Mouse (Mus musculus): ENCODE results near the gene Ppp1r9b. TPM values are rescaled to one million over a fixed set of nuclear protein-coding genes. Genes with fewer than 3 reads are reported as not detected.
"Not testable (repeated sequence)": the region's sequence is repeated elsewhere in the genome, so short reads cannot be mapped to it uniquely, and the experiment has no call there.

The Ppp1r9b gene
- polyA plus RNA-seq, 1 experiment from 2014 or later, result 19.4 TPM

DNA sequence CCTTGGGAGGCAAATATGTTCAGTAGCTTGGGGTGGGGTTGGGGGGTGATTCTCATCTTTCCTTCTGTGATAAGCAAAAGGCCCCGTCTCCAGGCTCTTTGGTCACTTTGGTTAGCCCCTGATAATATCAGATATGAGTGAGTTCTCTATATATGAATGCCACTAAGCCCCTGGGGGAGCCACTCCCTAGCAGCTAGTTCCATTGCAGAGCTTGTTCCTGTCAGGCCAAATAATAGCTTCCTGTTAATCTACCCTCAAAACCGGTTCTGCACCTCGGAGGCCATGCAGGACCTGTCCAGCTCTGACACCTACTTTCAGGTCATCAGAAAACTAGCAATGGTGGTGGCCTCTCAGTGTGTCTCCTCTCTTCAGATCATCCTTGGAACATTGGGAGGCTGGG lies 16.6 kb downstream of the Ppp1r9b start:
- Histone ChIP-seq H3K4me3 (ENCODE audit: low read depth, low read length) (no peak overlapping the region), H3K9me3 (replicated peaks; ENCODE audit: control insufficient read depth, low read length, poor library complexity, severe bottlenecking) (no peaks in the 10 kb centered on the region), H3K4me1 (ENCODE audit: control insufficient read depth, insufficient read depth, low read length) (peaks cover 46% of the 10 kb centered on the region), H3K27ac (ENCODE audit: low read length) (peak overlapping the region; percentile 83), H3K4me2 (ENCODE audit: low read length) (peak overlapping the region; percentile 90), H3K9ac (ENCODE audit: low read depth, low read length) (no peak overlapping the region; the same call in 1 of the 2 replicates), H3K36me3 (ENCODE audit: control insufficient read depth, insufficient read depth, low read length) (peaks cover 21% of the 10 kb centered on the region), H3K27me3 (ENCODE audit: control insufficient read depth, insufficient read depth, low read depth, low read length) (no peaks in the 10 kb centered on the region)
- 86% methylated on average over 3 of the region's 3 CpGs for WGBS
- no peak for ATAC-seq

- WGBS, result 27% methylated on average over 15 of the region's 15 CpGs
These were observed 18.1 kb downstream of the Ppp1r9b start for GRCm38 (mm10) chr11:95008661-95009628.

DNA sequence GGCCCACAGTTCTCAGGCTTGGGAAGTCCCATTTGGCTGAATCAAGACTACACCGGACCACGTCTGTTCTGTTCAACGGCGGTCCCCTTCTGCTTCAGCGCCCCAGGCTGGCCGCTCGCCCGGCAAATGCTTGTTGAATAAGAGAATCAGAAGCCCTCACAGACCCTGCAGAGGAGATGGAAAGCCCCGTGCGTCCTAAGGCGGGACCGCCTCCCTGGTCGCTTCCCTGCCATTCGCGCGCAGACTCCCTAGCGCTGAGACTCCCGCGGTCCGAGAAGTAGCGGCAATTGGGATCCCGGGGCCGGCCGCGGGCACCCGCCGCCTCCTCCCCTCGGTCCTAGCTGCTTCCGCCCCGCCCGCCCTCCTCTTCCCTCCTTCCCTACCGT lies 18.8 kb downstream of the Ppp1r9b start, which contains the start of gene Samd14:
Samd14 (plus strand) TSS at position 251 of the 386 bp plus-strand sequence.
- H3K4me2 ChIP-seq (ENCODE audit: low read length), result peak within 1 kb of the TSS; percentile 97
- 1% methylated on average over 22 of the region's 32 CpGs for WGBS
- no peaks in the 10 kb centered on the region for H3K9me3 ChIP-seq (replicated peaks; ENCODE audit: control insufficient read depth, low read length, poor library complexity, severe bottlenecking)
- peak within 1 kb of the TSS; percentile 81 for H3K4me3 ChIP-seq (ENCODE audit: low read depth, low read length)
- peaks cover 62% of the 10 kb centered on the region for H3K4me1 ChIP-seq (ENCODE audit: control insufficient read depth, insufficient read depth, low read length)
- H3K36me3 ChIP-seq (ENCODE audit: control insufficient read depth, insufficient read depth, low read length), result peaks cover 17% of the 10 kb centered on the region
- peak within 1 kb of the TSS; percentile 94 for H3K27ac ChIP-seq (ENCODE audit: low read length)
- no peaks in the 10 kb centered on the region for H3K27me3 ChIP-seq (ENCODE audit: control insufficient read depth, insufficient read depth, low read depth, low read length)
- peak within 1 kb of the TSS; percentile 99 for H3K9ac ChIP-seq (ENCODE audit: low read depth, low read length)
- peak; percentile 71 for ATAC-seq

More at GRCm38 (mm10) chr11:95008661-95009628, 18.1 kb downstream of the Ppp1r9b start:
- H3K4me1 ChIP-seq (ENCODE audit: control insufficient read depth, insufficient read depth, low read length), result peaks cover 59% of the 10 kb centered on the region
- H3K27ac ChIP-seq (ENCODE audit: low read length), result peak overlapping the region; percentile 94
- peak overlapping the region; percentile 99 for H3K9ac ChIP-seq (ENCODE audit: low read depth, low read length)
- no peaks in the 10 kb centered on the region for H3K27me3 ChIP-seq (ENCODE audit: control insufficient read depth, insufficient read depth, low read depth, low read length)
- peak overlapping the region; percentile 97 for H3K4me2 ChIP-seq (ENCODE audit: low read length)
- H3K9me3 ChIP-seq (replicated peaks; ENCODE audit: control insufficient read depth, low read length, poor library complexity, severe bottlenecking), result no peaks in the 10 kb centered on the region
- H3K36me3 ChIP-seq (ENCODE audit: control insufficient read depth, insufficient read depth, low read length), result peaks cover 16% of the 10 kb centered on the region
- H3K4me3 ChIP-seq (ENCODE audit: low read depth, low read length), result peak overlapping the region; percentile 81
- ATAC-seq, result peak; percentile 22

DNA sequence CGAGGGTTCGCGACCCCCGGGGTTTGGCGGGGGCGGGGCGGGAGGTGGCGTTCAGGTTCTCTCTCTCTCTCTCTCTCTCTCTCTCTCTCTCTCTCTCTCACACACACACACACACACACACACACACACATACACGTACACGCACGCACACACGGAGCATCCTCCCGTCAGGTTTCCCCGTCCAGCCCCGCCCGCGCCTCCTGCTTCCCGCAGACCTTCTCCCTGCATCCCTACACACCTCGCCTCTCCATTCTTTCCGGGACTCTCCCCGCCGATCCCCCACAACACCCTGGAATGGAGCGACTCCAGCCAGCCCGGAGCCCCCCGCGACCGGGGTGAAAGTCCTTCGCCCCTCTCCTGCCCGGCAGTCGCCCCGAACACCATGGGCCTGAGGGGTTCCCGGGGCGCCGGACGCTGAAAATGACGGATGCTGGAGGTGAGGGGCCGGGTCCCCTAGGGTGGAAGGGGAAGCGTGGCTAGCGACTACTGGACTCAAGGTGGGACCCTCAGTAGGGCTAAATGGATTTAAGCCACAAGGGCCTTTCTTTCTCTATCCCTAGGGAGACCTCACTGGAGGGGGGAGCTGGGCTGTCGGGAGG lies 19.4 kb downstream of the Ppp1r9b start:
- Histone ChIP-seq H3K9me3 (replicated peaks; ENCODE audit: control insufficient read depth, low read length, poor library complexity, severe bottlenecking) (no peaks in the 10 kb centered on the region), H3K27me3 (ENCODE audit: control insufficient read depth, insufficient read depth, low read depth, low read length) (no peaks in the 10 kb centered on the region), H3K4me2 (ENCODE audit: low read length) (peak overlapping the region; percentile 97), H3K4me1 (ENCODE audit: control insufficient read depth, insufficient read depth, low read length) (peaks cover 62% of the 10 kb centered on the region), H3K9ac (ENCODE audit: low read depth, low read length) (peak overlapping the region; percentile 99), H3K4me3 (ENCODE audit: low read depth, low read length) (peak overlapping the region; percentile 81), H3K36me3 (ENCODE audit: control insufficient read depth, insufficient read depth, low read length) (peaks cover 13% of the 10 kb centered on the region), H3K27ac (ENCODE audit: low read length) (peak overlapping the region; percentile 94)
- WGBS, result under 1% methylated on average over 32 of the region's 40 CpGs
- ATAC-seq, result peak; percentile 61

GRCm38 (mm10) chr11:95010841-95011403 lies 20.1 kb downstream of the Ppp1r9b start:
- ATAC-seq; H3K9me3 ChIP-seq (replicated peaks; ENCODE audit: control insufficient read depth, low read length, poor library complexity, severe bottlenecking); H3K27me3 ChIP-seq (ENCODE audit: control insufficient read depth, insufficient read depth, low read depth, low read length): not testable (repeated sequence)
- WGBS, result 3% methylated on average over 4 of the region's 4 CpGs
- Histone ChIP-seq H3K4me1 (ENCODE audit: control insufficient read depth, insufficient read depth, low read length) (peaks cover 63% of the 10 kb centered on the region), H3K36me3 (ENCODE audit: control insufficient read depth, insufficient read depth, low read length) (peaks cover 13% of the 10 kb centered on the region), H3K9ac (ENCODE audit: low read depth, low read length) (peak overlapping the region; percentile 99), H3K4me2 (ENCODE audit: low read length) (peak overlapping the region; percentile 97), H3K4me3 (ENCODE audit: low read depth, low read length) (peak overlapping the region; percentile 81), H3K27ac (ENCODE audit: low read length) (peak overlapping the region; percentile 94)

DNA sequence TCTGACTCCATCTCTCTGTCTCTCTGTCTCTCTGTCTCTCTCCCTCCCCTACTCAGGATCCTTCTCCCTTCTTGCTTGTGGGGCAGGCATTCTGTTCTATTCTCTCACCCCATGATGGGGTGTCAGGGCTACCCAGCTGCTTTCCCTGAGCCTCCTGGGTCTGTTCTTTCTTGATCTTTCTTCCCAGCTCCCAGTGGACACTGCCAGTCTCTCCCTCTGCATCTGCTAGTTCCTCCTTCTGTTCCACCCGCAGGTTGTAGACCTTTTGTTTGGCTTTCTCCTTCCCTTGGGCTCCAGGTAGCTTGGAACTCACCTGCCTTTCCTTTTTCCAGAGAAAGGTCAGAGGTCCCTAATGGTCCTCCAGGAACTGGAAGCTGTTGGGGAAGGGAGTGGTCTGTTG lies 20.6 kb downstream of the Ppp1r9b start:
- Histone ChIP-seq H3K4me2 (ENCODE audit: low read length) (peak overlapping the region; percentile 97), H3K4me1 (ENCODE audit: control insufficient read depth, insufficient read depth, low read length) (peaks cover 58% of the 10 kb centered on the region), H3K36me3 (ENCODE audit: control insufficient read depth, insufficient read depth, low read length) (peaks cover 18% of the 10 kb centered on the region), H3K27ac (ENCODE audit: low read length) (peak overlapping the region; percentile 69), H3K4me3 (ENCODE audit: low read depth, low read length) (peak overlapping the region; percentile 81), H3K9ac (ENCODE audit: low read depth, low read length) (peak overlapping the region; percentile 99), H3K27me3 (ENCODE audit: control insufficient read depth, insufficient read depth, low read depth, low read length) (no peaks in the 10 kb centered on the region), H3K9me3 (replicated peaks; ENCODE audit: control insufficient read depth, low read length, poor library complexity, severe bottlenecking) (no peaks in the 10 kb centered on the region)
- ATAC-seq, result no peak
- 13% methylated on average over 1 of the region's 1 CpGs for WGBS

DNA sequence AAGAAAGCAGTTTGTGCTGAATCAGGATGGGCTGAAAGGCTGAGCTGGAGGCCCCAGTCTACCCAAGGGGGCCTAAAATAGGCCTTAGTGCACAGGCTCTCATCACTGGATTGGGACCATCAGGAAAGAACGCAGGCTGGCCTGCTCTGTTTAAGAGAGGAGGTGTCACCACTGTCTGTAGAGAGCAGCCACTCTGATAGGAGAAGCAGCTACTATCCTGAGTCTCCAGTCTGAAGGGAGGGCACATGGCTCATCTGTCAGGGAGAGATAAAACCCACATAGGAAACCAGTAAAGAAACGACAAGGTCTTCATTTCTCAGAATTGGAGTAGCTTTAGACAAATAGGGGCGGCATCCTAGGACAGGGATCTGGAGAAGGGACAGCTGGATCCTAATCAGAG lies 21.2 kb downstream of the Ppp1r9b start:
- peaks cover 53% of the 10 kb centered on the region for H3K4me1 ChIP-seq (ENCODE audit: control insufficient read depth, insufficient read depth, low read length)

DNA sequence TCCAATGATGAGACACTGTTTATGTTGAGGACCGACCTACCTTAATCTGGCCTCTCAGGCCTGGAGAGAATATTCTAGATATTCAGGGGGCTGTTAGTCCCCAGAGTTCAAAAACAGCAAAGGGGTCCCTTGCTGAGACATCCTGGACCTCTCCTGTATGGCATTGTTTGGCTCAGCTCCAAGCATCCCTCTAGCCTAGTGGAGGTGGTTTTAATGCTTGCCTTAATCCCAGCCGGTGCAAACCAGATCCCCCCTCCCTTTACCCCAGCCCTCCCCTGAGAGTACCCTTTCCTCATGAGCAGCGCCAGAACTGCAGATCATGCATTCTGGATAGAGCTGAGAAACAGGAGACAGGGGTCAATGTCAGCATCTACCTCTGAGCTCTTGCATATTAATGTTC lies 21.7 kb downstream of the Ppp1r9b start:
- H3K27me3 ChIP-seq (ENCODE audit: control insufficient read depth, insufficient read depth, low read depth, low read length), result no peaks in the 10 kb centered on the region
- ATAC-seq, result no peak
- peak overlapping the region; percentile 99 for H3K9ac ChIP-seq (ENCODE audit: low read depth, low read length)
- H3K27ac ChIP-seq (ENCODE audit: low read length), result peak overlapping the region; percentile 69
- peak overlapping the region; percentile 81 for H3K4me3 ChIP-seq (ENCODE audit: low read depth, low read length)
- H3K36me3 ChIP-seq (ENCODE audit: control insufficient read depth, insufficient read depth, low read length), result peaks cover 18% of the 10 kb centered on the region
- WGBS, result 23% methylated on average over 3 of the region's 3 CpGs
- no peaks in the 10 kb centered on the region for H3K9me3 ChIP-seq (replicated peaks; ENCODE audit: control insufficient read depth, low read length, poor library complexity, severe bottlenecking)
- peaks cover 49% of the 10 kb centered on the region for H3K4me1 ChIP-seq (ENCODE audit: control insufficient read depth, insufficient read depth, low read length)
- peak overlapping the region; percentile 97 for H3K4me2 ChIP-seq (ENCODE audit: low read length)

More for the DNA sequence above, 21.2 kb downstream of the Ppp1r9b start:
- peak overlapping the region; percentile 69 for H3K27ac ChIP-seq (ENCODE audit: low read length)
- peak overlapping the region; percentile 81 for H3K4me3 ChIP-seq (ENCODE audit: low read depth, low read length)
- H3K27me3 ChIP-seq (ENCODE audit: control insufficient read depth, insufficient read depth, low read depth, low read length), result no peaks in the 10 kb centered on the region
- WGBS, result 48% methylated on average over 3 of the region's 3 CpGs
- peaks cover 18% of the 10 kb centered on the region for H3K36me3 ChIP-seq (ENCODE audit: control insufficient read depth, insufficient read depth, low read length)
- peak overlapping the region; percentile 99 for H3K9ac ChIP-seq (ENCODE audit: low read depth, low read length)
- H3K4me2 ChIP-seq (ENCODE audit: low read length), result peak overlapping the region; percentile 97
- no peaks in the 10 kb centered on the region for H3K9me3 ChIP-seq (replicated peaks; ENCODE audit: control insufficient read depth, low read length, poor library complexity, severe bottlenecking)
- no peak for ATAC-seq
